Mouse (Mus musculus): ENCODE data around the gene Ap1s1.

GRCm38 (mm10) chr5:137072079-137072960 lies 26.4 kb upstream of the Ap1s1 start, which contains the start of gene Serpine1:
- TF ChIP-seq CTCF (IDR thresholded peaks at IDR 0.05) (no peak), EP300 (IDR thresholded peaks at IDR 0.05) (peak; percentile 20; the same call in 1 of the 2 replicates)

All from lung, postnatal 0 days (tissue).